Mouse (Mus musculus) ES-Bruce4 (cell line): ENCODE data around the gene Lca5l.

Source experiments
- CTCF ChIP-seq: IDR thresholded peaks from one replicate; pipeline ENCODE4 v1.8.1; 2011; ENCODE audit warnings: low read depth, low read length
- POLR2A ChIP-seq: IDR thresholded peaks from one replicate; pipeline ENCODE4 v1.8.1; 2011; ENCODE audit warnings: low read length; ENCODE audit not compliant: insufficient read depth

DNA sequence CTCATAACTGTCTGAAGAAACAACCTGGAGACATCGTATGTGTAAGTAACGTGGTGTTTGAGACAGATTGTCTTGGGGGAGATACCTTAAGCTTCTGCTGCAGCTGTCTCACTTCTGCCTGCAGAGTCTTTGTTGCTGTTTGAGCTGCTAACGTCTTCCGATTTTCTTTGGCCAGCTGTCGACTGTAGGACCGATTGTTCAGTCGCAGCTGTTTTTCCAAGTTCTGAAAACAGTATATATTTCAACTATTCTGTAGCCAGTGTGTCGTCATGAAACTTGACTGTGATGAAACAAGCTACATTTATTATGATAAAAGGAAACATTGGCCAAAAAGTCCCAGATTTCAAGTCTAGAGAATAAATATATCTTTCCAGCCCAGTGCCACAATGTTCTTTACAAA, 18.4 kb downstream of the Lca5l start:
- TF ChIP-seq CTCF, result no peak
- no peak for TF ChIP-seq POLR2A
